Mouse (Mus musculus): ENCODE results near the gene Adamts2. TPM values are rescaled to one million over a fixed set of nuclear protein-coding genes. Genes with fewer than 3 reads are reported as not detected.

Gene Adamts2
- polyA plus RNA-seq, 1 experiment from 2014 or later = 8.8 TPM

GRCm38 (mm10) chr11:50678650-50679049 is 76.8 kb downstream of the Adamts2 start:
- no peak overlapping the region for H3K4me3 ChIP-seq
- H3K27ac ChIP-seq = no peak overlapping the region
- no peaks in the 10 kb centered on the region for H3K9me3 ChIP-seq
- H3K9ac ChIP-seq = no peak overlapping the region
- WGBS = 91% methylated on average over 10 of the region's 10 CpGs
- no peak for ATAC-seq (ENCODE audit: low FRiP score, low read depth)
- no peaks in the 10 kb centered on the region for H3K36me3 ChIP-seq
- H3K4me1 ChIP-seq = no peaks in the 10 kb centered on the region
- no peaks in the 10 kb centered on the region for H3K27me3 ChIP-seq
- H3K4me2 ChIP-seq (replicated peaks) = no peak overlapping the region

GRCm38 (mm10) chr11:50681940-50682339 is 80.1 kb downstream of the Adamts2 start:
- no peak overlapping the region for H3K4me2 ChIP-seq (replicated peaks)
- H3K27me3 ChIP-seq = no peaks in the 10 kb centered on the region
- H3K36me3 ChIP-seq = no peaks in the 10 kb centered on the region
- ATAC-seq (ENCODE audit: low FRiP score, low read depth) = no peak
- H3K27ac ChIP-seq = no peak overlapping the region
- no peak overlapping the region for H3K9ac ChIP-seq
- no peak overlapping the region for H3K4me3 ChIP-seq
- H3K9me3 ChIP-seq = no peaks in the 10 kb centered on the region
- 80% methylated on average over 7 of the region's 7 CpGs for WGBS
- H3K4me1 ChIP-seq = no peaks in the 10 kb centered on the region

DNA sequence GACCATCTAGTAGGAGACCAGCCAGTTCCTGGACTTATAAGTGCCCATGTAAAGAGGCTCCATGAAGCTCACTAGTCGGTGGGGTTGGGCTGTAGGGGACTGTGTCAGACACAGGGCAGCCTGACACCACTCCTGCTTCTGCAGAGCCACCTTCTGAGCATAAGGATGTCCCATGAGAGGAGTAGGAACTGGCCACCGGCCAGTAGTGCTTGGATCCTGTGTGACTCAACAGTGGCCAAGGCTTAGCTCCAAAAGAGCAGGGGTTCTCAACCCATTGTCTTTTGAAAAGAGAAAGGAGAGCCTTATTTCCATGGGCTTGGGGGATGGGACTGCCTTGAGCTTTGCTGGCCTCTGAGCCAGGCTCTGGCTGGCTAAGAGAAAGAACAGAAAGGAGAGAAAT is 81.9 kb downstream of the Adamts2 start:
- Histone ChIP-seq H3K36me3 (no peaks in the 10 kb centered on the region), H3K27ac (no peak overlapping the region), H3K9me3 (no peaks in the 10 kb centered on the region), H3K4me2 (replicated peaks) (no peak overlapping the region), H3K9ac (no peak overlapping the region), H3K4me1 (no peaks in the 10 kb centered on the region), H3K27me3 (no peaks in the 10 kb centered on the region), H3K4me3 (no peak overlapping the region)
- no peak for ATAC-seq (ENCODE audit: low FRiP score, low read depth)
- 81% methylated on average over 2 of the region's 2 CpGs for WGBS

GRCm38 (mm10) chr11:50688584-50688983 is 86.7 kb downstream of the Adamts2 start:
- Histone ChIP-seq H3K9me3 (no peaks in the 10 kb centered on the region), H3K4me3 (no peak overlapping the region), H3K9ac (no peak overlapping the region), H3K4me1 (no peaks in the 10 kb centered on the region; the same call in 1 of the 2 replicates), H3K27me3 (no peaks in the 10 kb centered on the region), H3K4me2 (replicated peaks) (no peak overlapping the region), H3K36me3 (no peaks in the 10 kb centered on the region), H3K27ac (no peak overlapping the region)
- WGBS = 90% methylated on average over 3 of the region's 3 CpGs
- no peak for ATAC-seq (ENCODE audit: low FRiP score, low read depth)

GRCm38 (mm10) chr11:50689672-50690071 is 87.8 kb downstream of the Adamts2 start:
- H3K4me1 ChIP-seq = no peaks in the 10 kb centered on the region; the same call in 1 of the 2 replicates
- H3K27me3 ChIP-seq = no peaks in the 10 kb centered on the region
- H3K4me2 ChIP-seq (replicated peaks) = no peak overlapping the region
- no peak for ATAC-seq (ENCODE audit: low FRiP score, low read depth)
- H3K9me3 ChIP-seq = no peaks in the 10 kb centered on the region
- 93% methylated on average over 4 of the region's 4 CpGs for WGBS
- no peak overlapping the region for H3K4me3 ChIP-seq
- H3K9ac ChIP-seq = no peak overlapping the region
- no peak overlapping the region for H3K27ac ChIP-seq
- H3K36me3 ChIP-seq = no peaks in the 10 kb centered on the region

GRCm38 (mm10) chr11:50699971-50700370 is 98.1 kb downstream of the Adamts2 start:
- Histone ChIP-seq H3K36me3 (no peaks in the 10 kb centered on the region), H3K4me2 (replicated peaks) (no peak overlapping the region), H3K27me3 (no peaks in the 10 kb centered on the region), H3K4me3 (no peak overlapping the region), H3K9ac (no peak overlapping the region), H3K9me3 (no peaks in the 10 kb centered on the region), H3K27ac (no peak overlapping the region), H3K4me1 (no peaks in the 10 kb centered on the region)
- 85% methylated on average over 12 of the region's 12 CpGs for WGBS
- ATAC-seq (ENCODE audit: low FRiP score, low read depth) = no peak

GRCm38 (mm10) chr11:50700496-50700895 is 98.6 kb downstream of the Adamts2 start:
- Histone ChIP-seq H3K4me3 (no peak overlapping the region), H3K4me1 (no peaks in the 10 kb centered on the region), H3K36me3 (no peaks in the 10 kb centered on the region), H3K27me3 (no peaks in the 10 kb centered on the region), H3K4me2 (replicated peaks) (no peak overlapping the region), H3K27ac (no peak overlapping the region), H3K9me3 (no peaks in the 10 kb centered on the region), H3K9ac (no peak overlapping the region)
- 92% methylated on average over 8 of the region's 8 CpGs for WGBS
- no peak for ATAC-seq (ENCODE audit: low FRiP score, low read depth)

DNA sequence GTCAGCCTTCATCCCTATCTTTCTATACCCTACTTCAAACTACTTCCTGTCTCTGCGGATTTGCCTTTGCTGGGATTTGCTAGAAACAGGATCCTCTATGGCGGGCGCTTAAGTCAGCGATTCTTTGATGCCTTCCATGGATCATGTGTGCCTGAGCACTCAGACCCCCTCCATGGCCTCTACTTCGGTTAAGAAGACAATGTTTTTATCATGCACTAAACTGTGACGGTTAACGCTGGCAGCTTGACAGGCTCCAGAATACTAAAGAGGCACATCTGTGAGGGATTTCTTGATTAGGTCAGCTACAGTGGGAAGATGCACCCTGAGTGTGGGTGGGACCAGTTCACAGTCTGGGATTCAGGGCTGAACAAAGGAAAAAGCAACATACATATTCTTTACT is 101.5 kb downstream of the Adamts2 start:
- no peak for ATAC-seq (ENCODE audit: low FRiP score, low read depth)
- WGBS = 79% methylated on average over 7 of the region's 7 CpGs
- Histone ChIP-seq H3K4me2 (replicated peaks) (no peak overlapping the region), H3K9ac (no peak overlapping the region), H3K9me3 (no peaks in the 10 kb centered on the region), H3K27ac (no peak overlapping the region), H3K4me1 (no peaks in the 10 kb centered on the region), H3K36me3 (no peaks in the 10 kb centered on the region), H3K4me3 (no peak overlapping the region), H3K27me3 (no peaks in the 10 kb centered on the region)

DNA sequence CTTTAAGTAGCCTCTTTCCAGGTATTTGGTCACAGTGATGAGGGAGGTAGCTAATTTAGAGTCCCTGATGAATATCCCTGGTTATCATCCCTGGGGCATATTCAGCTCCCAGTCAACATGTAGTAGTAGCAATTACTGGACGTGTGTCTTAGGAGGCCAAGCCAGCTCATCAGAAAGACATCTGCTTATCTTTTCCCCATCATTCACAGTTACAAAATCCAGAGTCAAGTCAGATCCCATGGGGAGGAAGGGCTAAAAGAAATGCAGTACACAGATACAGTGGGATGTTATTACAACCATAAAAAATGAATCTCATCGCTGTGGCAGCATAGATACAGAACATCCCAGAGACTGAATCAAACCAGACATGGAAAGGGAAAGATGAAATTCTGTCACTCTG is 102.6 kb downstream of the Adamts2 start:
- WGBS = 76% methylated on average over 2 of the region's 2 CpGs
- Histone ChIP-seq H3K36me3 (no peaks in the 10 kb centered on the region), H3K9me3 (no peaks in the 10 kb centered on the region), H3K4me2 (replicated peaks) (no peak overlapping the region), H3K4me3 (no peak overlapping the region), H3K27me3 (no peaks in the 10 kb centered on the region), H3K4me1 (no peaks in the 10 kb centered on the region), H3K9ac (no peak overlapping the region), H3K27ac (no peak overlapping the region)
- no peak for ATAC-seq (ENCODE audit: low FRiP score, low read depth)

GRCm38 (mm10) chr11:50707259-50707658 is 105.4 kb downstream of the Adamts2 start:
- Histone ChIP-seq H3K27me3 (no peaks in the 10 kb centered on the region), H3K4me3 (no peak overlapping the region), H3K36me3 (no peaks in the 10 kb centered on the region), H3K4me1 (no peaks in the 10 kb centered on the region), H3K9me3 (no peaks in the 10 kb centered on the region), H3K27ac (no peak overlapping the region), H3K9ac (no peak overlapping the region), H3K4me2 (replicated peaks) (no peak overlapping the region)
- ATAC-seq (ENCODE audit: low FRiP score, low read depth) = no peak
- WGBS = 70% methylated on average over 1 of the region's 1 CpGs

- Histone ChIP-seq H3K4me1 (peaks cover 21% of the 10 kb centered on the region), H3K36me3 (no peaks in the 10 kb centered on the region)
Measured at GRCm38 (mm10) chr11:50713610-50714202, 111.8 kb downstream of the Adamts2 start.

DNA sequence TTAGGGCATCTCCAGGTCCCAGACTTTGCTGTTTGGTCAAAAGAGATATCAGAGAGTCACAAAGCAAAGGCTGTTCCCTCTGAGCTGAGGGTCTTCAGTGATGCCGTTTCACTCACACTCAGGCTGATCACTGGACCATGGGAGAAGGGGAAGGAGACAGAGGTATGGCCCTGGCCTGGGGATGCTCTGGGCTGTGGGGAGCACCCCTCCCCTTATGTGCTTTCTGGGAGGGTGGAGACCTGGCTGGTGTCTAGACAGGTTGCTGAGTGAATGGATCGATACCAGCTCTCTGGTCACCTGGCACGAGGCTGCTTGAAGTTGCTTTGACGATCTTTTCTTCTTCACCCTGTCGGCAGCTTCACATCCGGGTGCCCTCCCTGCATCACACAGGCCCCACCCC is 113.2 kb downstream of the Adamts2 start:
- H3K36me3 ChIP-seq = no peaks in the 10 kb centered on the region
- no peak overlapping the region for H3K4me2 ChIP-seq (replicated peaks)
- no peaks in the 10 kb centered on the region for H3K9me3 ChIP-seq
- H3K27ac ChIP-seq = no peak overlapping the region
- H3K4me1 ChIP-seq = peaks cover 34% of the 10 kb centered on the region
- no peak overlapping the region for H3K9ac ChIP-seq
- ATAC-seq (ENCODE audit: low FRiP score, low read depth) = no peak
- no peak overlapping the region for H3K4me3 ChIP-seq
- H3K27me3 ChIP-seq = peaks cover 17% of the 10 kb centered on the region
- WGBS = 53% methylated on average over 6 of the region's 6 CpGs

More at GRCm38 (mm10) chr11:50713610-50714202, 111.8 kb downstream of the Adamts2 start:
- 0 out of 2 replicates have a peak overlapping the region, but pooled peaks have one; percentile 19 for H3K4me2 ChIP-seq (replicated peaks)
- no peak overlapping the region for H3K9ac ChIP-seq
- 31% methylated on average over 21 of the region's 21 CpGs for WGBS
- peak; percentile 70 for ATAC-seq (ENCODE audit: low FRiP score, low read depth)
- H3K4me3 ChIP-seq = no peak overlapping the region
- H3K27ac ChIP-seq = no peak overlapping the region
- no peaks in the 10 kb centered on the region for H3K9me3 ChIP-seq
- peaks cover 13% of the 10 kb centered on the region for H3K27me3 ChIP-seq

DNA sequence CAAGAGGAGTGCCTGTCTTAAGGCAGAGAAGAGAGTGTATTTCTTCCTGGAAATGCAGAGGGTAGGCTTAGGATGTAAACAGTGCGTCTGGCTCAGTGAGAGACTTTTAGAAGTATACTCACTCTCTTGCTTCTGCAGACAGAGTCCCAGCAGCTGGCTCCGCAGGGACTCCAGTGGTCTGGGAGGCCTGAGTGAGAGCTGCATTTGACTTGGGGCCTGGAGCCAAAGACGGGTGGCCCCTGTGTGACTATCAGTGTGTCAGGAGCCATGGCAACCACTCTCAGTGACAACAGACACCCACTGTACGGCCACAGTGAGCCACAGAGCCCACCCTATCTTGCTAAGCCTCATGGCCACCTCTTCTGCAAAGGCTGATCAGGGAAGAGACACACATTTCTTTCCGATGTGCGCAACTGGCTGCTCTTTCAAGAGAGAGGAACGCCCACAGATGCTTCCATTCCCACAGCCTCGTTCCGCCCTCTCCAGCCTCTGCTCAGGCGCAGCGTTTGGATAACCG is 115.6 kb downstream of the Adamts2 start:
- Histone ChIP-seq H3K9ac (no peak overlapping the region), H3K4me1 (peaks cover 49% of the 10 kb centered on the region), H3K4me3 (no peak overlapping the region), H3K9me3 (no peaks in the 10 kb centered on the region), H3K4me2 (replicated peaks) (no peak overlapping the region), H3K27ac (0 out of 2 replicates have a peak overlapping the region, but pooled peaks have one; percentile 6), H3K27me3 (peaks cover 19% of the 10 kb centered on the region), H3K36me3 (no peaks in the 10 kb centered on the region)
- WGBS = 65% methylated on average over 12 of the region's 12 CpGs
- no peak for ATAC-seq (ENCODE audit: low FRiP score, low read depth)

All from limb, embryonic 13.5 days (tissue).